Mouse (Mus musculus) hindbrain, embryonic 12.5 days (tissue): ENCODE measurements at regions not wholly inside any gene's neighbourhood (a gene's known extent, or its start where the extent isn't known, plus 50 kb on each side); places are given as distances from the start of the nearest gene placed in this dataset.
A peak's percentile ranks its signal among the peaks of the same experiment; 100 is the strongest.

ENCODE experiments used
- ATAC-seq: fragments of 200-750 bp; cut with Nextera tagmentation; 2 replicates; pipeline ENCODE4 v1.8.0; 2017; ENCODE audit warnings: moderate TSS enrichment; ENCODE audit not compliant: low FRiP score
- H3K27ac ChIP-seq: fragments of 300-500 bp; sonication (generic); 2 replicates; pipeline ENCODE4 v1.5.1; 2016; ENCODE audit warnings: mild to moderate bottlenecking
- H3K27me3 ChIP-seq: fragments of 300-500 bp; sonication (generic); 2 replicates; pipeline ENCODE4 v1.6.1; 2016; ENCODE audit warnings: mild to moderate bottlenecking
- H3K36me3 ChIP-seq: fragments of 300-500 bp; sonication (generic); 2 replicates; pipeline ENCODE4 v1.6.1; 2016; ENCODE audit warnings: mild to moderate bottlenecking
- H3K4me1 ChIP-seq: fragments of 300-500 bp; sonication (generic); 2 replicates; pipeline ENCODE4 v1.6.1; 2016
- H3K4me2 ChIP-seq: fragments of 300-500 bp; sonication (generic); replicated peaks from 2 replicates; pipeline ENCODE4 v1.6.1; 2016; ENCODE audit warnings: mild to moderate bottlenecking
- H3K4me3 ChIP-seq: fragments of 300-500 bp; sonication (generic); 2 replicates; pipeline ENCODE4 v1.5.1; 2016; ENCODE audit warnings: mild to moderate bottlenecking
- H3K9ac ChIP-seq: fragments of 300-500 bp; sonication (generic); 2 replicates; pipeline ENCODE4 v1.6.1; 2016; ENCODE audit warnings: mild to moderate bottlenecking, moderate library complexity
- H3K9me3 ChIP-seq: fragments of 300-500 bp; sonication (generic); replicated peaks from 2 replicates; pipeline ENCODE4 v1.6.1; 2016; ENCODE audit warnings: mild to moderate bottlenecking
- WGBS: fragments of 180-500 bp; shearing (Covaris S2); methylation state at CpG from one replicate; pipeline ENCODE4 v1.1.7; 2016; 5-methylcytosine and 5-hydroxymethylcytosine counted together

GRCm38 (mm10) chr10:97211238-97211695, 268.1 kb upstream of the Dcn start:
- WGBS: 56% methylated on average over 4 of the region's 4 CpGs
- H3K36me3 ChIP-seq: no peaks in the 10 kb centered on the region
- no peak overlapping the region for H3K9ac ChIP-seq
- no peaks in the 10 kb centered on the region for H3K27me3 ChIP-seq
- peak; percentile 68; the same call in 1 of the 2 replicates for ATAC-seq
- H3K4me2 ChIP-seq: no peak overlapping the region
- no peak overlapping the region for H3K4me3 ChIP-seq
- peaks cover 11% of the 10 kb centered on the region for H3K4me1 ChIP-seq
- H3K9me3 ChIP-seq: no peaks in the 10 kb centered on the region
- H3K27ac ChIP-seq: peak overlapping the region; percentile 23; the same call in 1 of the 2 replicates

DNA sequence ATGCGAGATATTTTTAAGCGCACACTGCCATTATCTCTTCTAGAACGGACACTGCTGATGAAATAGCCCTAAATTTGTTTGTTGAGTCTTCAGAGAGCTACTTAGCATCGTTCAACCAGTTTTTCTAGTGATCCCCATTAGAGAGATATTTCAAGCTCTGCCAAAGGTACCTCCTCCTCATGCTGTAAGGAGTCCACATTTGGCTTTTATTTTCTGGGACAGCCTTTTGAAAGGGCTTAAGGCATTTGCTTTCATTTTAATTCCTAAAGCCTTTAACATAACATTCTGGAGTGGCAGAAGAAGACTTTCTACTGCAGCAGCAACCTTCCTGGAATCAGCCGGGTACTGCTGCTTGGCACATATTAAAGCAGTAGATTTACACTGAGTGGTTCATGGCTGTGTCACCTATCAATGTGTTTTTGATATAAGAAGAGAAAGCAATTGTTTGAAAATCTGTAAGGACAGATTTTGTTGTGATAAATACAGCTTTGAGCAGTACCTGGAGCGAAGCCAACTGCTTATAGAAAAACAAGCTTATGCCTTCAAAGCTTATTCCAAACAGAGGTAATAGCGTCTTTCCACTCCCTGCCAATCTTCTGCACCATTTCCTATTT, 267.5 kb upstream of the Dcn start:
- Histone ChIP-seq H3K4me3 (no peak overlapping the region), H3K9ac (no peak overlapping the region), H3K4me2 (no peak overlapping the region), H3K4me1 (peaks cover 11% of the 10 kb centered on the region), H3K27me3 (no peaks in the 10 kb centered on the region), H3K27ac (peak overlapping the region; percentile 41; the same call in 1 of the 2 replicates), H3K36me3 (no peaks in the 10 kb centered on the region), H3K9me3 (no peaks in the 10 kb centered on the region)
- WGBS: 79% methylated on average over 7 of the region's 7 CpGs
- ATAC-seq: no peak; the same call in 1 of the 2 replicates

DNA sequence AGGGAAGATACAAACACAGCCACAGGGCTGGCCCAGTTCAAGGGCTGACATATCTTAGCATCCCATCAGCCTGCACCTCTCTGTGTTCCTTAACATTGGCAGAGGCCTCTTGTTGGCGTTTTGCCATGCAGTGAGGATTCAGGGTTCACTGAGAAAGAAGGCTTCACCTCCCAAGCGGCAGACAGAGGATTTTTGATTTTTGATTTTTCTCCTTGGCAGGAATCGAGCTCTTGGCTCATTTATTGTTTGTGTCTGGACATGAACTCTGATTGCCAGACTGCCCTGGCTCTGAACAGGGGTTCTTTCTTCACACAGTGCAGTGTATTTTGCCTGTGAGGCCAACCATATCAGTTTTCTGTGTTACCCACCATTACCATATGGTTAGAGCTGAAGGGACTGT, 259.9 kb upstream of the Dcn start:
- H3K27ac ChIP-seq: no peak overlapping the region
- no peak overlapping the region for H3K4me3 ChIP-seq
- H3K4me2 ChIP-seq: no peak overlapping the region
- no peaks in the 10 kb centered on the region for H3K4me1 ChIP-seq
- ATAC-seq: no peak
- no peak overlapping the region for H3K9ac ChIP-seq
- H3K36me3 ChIP-seq: no peaks in the 10 kb centered on the region
- no peaks in the 10 kb centered on the region for H3K27me3 ChIP-seq
- WGBS: 77% methylated on average over 3 of the region's 3 CpGs
- no peaks in the 10 kb centered on the region for H3K9me3 ChIP-seq

DNA sequence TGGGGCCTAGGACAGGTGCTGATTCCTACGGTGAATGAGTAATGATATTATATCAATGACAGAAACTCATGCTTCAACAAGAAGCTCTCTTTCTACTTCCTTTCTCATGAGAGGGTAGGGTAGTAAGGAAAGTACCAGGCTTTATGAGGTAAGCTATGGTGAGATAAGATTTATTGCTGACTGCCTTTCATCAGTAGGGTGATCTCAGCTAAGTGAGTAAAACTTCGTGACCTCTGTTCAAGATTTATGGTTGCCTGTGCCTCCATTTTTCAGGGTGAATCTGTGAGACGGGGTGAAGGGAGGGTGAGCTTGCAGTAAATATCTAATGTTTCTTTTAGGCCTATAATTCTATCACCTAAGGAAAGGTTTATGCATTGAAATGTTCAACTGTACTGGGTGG, 259.0 kb upstream of the Dcn start:
- H3K4me1 ChIP-seq: no peaks in the 10 kb centered on the region
- H3K9ac ChIP-seq: no peak overlapping the region
- no peaks in the 10 kb centered on the region for H3K36me3 ChIP-seq
- no peak overlapping the region for H3K27ac ChIP-seq
- H3K4me2 ChIP-seq: no peak overlapping the region
- no peaks in the 10 kb centered on the region for H3K27me3 ChIP-seq
- no peaks in the 10 kb centered on the region for H3K9me3 ChIP-seq
- H3K4me3 ChIP-seq: no peak overlapping the region
- no peak for ATAC-seq
- WGBS: 85% methylated on average over 3 of the region's 3 CpGs

- no peak overlapping the region for H3K4me2 ChIP-seq
- H3K9ac ChIP-seq: no peak overlapping the region
- peak; percentile 61; the same call in 1 of the 2 replicates for ATAC-seq
- no peaks in the 10 kb centered on the region for H3K4me1 ChIP-seq
- WGBS: 79% methylated on average over 4 of the region's 4 CpGs
- no peak overlapping the region for H3K27ac ChIP-seq
- no peaks in the 10 kb centered on the region for H3K36me3 ChIP-seq
- H3K27me3 ChIP-seq: no peaks in the 10 kb centered on the region
- no peak overlapping the region for H3K4me3 ChIP-seq
- H3K9me3 ChIP-seq: no peaks in the 10 kb centered on the region
Measured at GRCm38 (mm10) chr10:97235631-97236030, 243.8 kb upstream of the Dcn start.

- ATAC-seq: no peak
- Histone ChIP-seq H3K4me2 (no peak overlapping the region), H3K4me1 (no peaks in the 10 kb centered on the region), H3K9ac (no peak overlapping the region), H3K4me3 (no peak overlapping the region), H3K27me3 (no peaks in the 10 kb centered on the region), H3K36me3 (no peaks in the 10 kb centered on the region), H3K27ac (no peak overlapping the region), H3K9me3 (no peaks in the 10 kb centered on the region)
- 69% methylated on average over 2 of the region's 2 CpGs for WGBS
Measured at GRCm38 (mm10) chr10:97241476-97241875, 237.9 kb upstream of the Dcn start.

- ATAC-seq: no peak
- Histone ChIP-seq H3K4me2 (no peak overlapping the region), H3K4me3 (no peak overlapping the region), H3K9me3 (no peaks in the 10 kb centered on the region), H3K36me3 (no peaks in the 10 kb centered on the region), H3K4me1 (no peaks in the 10 kb centered on the region), H3K9ac (no peak overlapping the region), H3K27me3 (no peaks in the 10 kb centered on the region), H3K27ac (no peak overlapping the region)
- 90% methylated on average over 3 of the region's 3 CpGs for WGBS
Measured at GRCm38 (mm10) chr10:97245674-97246073, 233.7 kb upstream of the Dcn start.

DNA sequence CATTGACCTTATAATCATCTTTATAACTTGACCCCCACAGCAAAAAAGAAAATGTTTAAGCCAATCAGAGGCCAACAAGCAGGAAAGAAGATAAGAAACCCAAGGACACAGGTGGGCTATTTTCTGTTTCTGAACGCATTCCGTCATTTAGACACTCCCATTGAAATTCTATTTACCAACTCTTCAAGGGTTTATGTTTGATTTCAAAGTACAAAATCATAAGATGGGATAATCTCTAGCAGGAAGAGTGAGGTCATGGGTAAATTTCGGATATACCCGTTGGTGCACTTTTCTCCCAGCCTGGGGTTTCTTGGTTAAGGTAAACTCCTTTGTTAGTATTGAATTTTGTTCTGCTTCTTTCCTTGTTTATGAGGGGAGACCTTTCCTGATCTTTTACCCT, 230.9 kb upstream of the Dcn start:
- Histone ChIP-seq H3K27me3 (no peaks in the 10 kb centered on the region), H3K4me3 (no peak overlapping the region), H3K9me3 (no peaks in the 10 kb centered on the region), H3K4me1 (no peaks in the 10 kb centered on the region), H3K4me2 (no peak overlapping the region), H3K27ac (no peak overlapping the region), H3K9ac (no peak overlapping the region), H3K36me3 (no peaks in the 10 kb centered on the region)
- 91% methylated on average over 4 of the region's 4 CpGs for WGBS
- ATAC-seq: no peak

DNA sequence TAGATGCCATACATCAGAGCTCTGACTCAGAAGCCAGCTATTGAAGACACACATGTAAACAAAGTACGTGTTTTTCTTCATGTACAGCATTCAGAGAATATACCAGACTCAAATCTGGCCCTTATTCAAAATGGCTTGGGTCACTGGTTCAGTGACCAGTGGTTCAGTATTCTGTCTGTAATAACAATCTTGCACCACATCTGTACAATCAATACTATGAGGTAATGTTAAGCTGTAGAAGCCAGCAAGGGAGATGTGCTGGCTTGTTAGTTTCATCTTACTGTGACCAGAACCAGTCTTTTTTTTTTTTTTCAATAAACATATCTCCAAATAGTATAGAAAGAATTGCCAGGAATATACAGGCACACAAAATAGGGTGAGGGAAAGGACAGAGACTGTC, 229.6 kb upstream of the Dcn start:
- Histone ChIP-seq H3K4me1 (no peaks in the 10 kb centered on the region), H3K27ac (no peak overlapping the region), H3K36me3 (no peaks in the 10 kb centered on the region), H3K9me3 (no peaks in the 10 kb centered on the region), H3K27me3 (no peaks in the 10 kb centered on the region), H3K9ac (no peak overlapping the region), H3K4me3 (no peak overlapping the region), H3K4me2 (no peak overlapping the region)
- no peak; the same call in 1 of the 2 replicates for ATAC-seq
- WGBS: 80% methylated on average over 1 of the region's 1 CpGs

GRCm38 (mm10) chr10:97250167-97250566, 229.2 kb upstream of the Dcn start:
- Histone ChIP-seq H3K4me2 (no peak overlapping the region), H3K27me3 (no peaks in the 10 kb centered on the region), H3K4me1 (no peaks in the 10 kb centered on the region), H3K9me3 (no peaks in the 10 kb centered on the region), H3K27ac (no peak overlapping the region), H3K36me3 (no peaks in the 10 kb centered on the region), H3K4me3 (no peak overlapping the region), H3K9ac (no peak overlapping the region)
- WGBS: 55% methylated on average over 2 of the region's 2 CpGs
- ATAC-seq: peak; percentile 77

DNA sequence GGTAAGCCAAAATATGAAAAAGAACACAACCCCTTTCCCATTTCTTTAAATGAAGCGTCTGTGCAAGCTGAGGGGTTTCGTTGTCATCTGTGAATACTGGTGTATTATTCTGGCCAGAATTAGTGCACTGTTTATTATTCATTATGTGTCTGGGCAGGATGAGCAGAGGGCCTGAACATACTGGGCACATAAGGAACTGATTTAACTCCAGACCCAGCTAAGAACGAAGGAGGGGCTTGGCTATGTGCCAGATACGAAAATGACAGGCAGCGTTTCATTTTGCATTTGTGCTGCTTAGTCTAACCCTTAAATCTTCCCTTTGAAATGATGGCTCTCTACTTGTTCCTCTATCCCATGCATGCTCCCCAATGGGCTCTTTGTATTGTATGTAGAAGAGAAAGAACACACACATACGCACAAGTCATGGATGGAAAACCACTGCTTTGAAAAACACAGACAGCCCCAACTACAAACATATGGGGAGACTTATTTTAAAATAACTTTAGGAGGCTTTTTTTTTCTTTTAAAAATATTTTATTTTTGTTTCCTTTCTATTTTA, 213.4 kb upstream of the Dcn start:
- no peaks in the 10 kb centered on the region for H3K9me3 ChIP-seq
- H3K4me3 ChIP-seq: no peak overlapping the region
- no peak overlapping the region for H3K9ac ChIP-seq
- no peak overlapping the region for H3K4me2 ChIP-seq
- peaks cover 8% of the 10 kb centered on the region; the same call in 1 of the 2 replicates for H3K4me1 ChIP-seq
- H3K27ac ChIP-seq: 0 out of 2 replicates have a peak overlapping the region, but pooled peaks have one; percentile 31
- WGBS: 48% methylated on average over 6 of the region's 6 CpGs
- H3K27me3 ChIP-seq: no peaks in the 10 kb centered on the region
- ATAC-seq: peak; percentile 76; the same call in 1 of the 2 replicates
- no peaks in the 10 kb centered on the region for H3K36me3 ChIP-seq

- H3K36me3 ChIP-seq: no peaks in the 10 kb centered on the region
- H3K9ac ChIP-seq: no peak overlapping the region
- WGBS: 82% methylated on average over 2 of the region's 2 CpGs
- no peaks in the 10 kb centered on the region for H3K4me1 ChIP-seq
- H3K27me3 ChIP-seq: no peaks in the 10 kb centered on the region
- no peak for ATAC-seq
- no peaks in the 10 kb centered on the region for H3K9me3 ChIP-seq
- no peak overlapping the region for H3K4me2 ChIP-seq
- H3K4me3 ChIP-seq: no peak overlapping the region
- no peak overlapping the region for H3K27ac ChIP-seq
Measured at GRCm38 (mm10) chr10:97282416-97282815, 197.0 kb upstream of the Dcn start.
